Mouse (Mus musculus) gonadal fat pad, adult 2 months (tissue): ENCODE data around the gene Parm1. TPM values are rescaled to one million over a fixed set of nuclear protein-coding genes. Genes with fewer than 3 reads are reported as not detected.

Source experiments
- DNase-seq: peaks from one replicate; pipeline ENCODE4 v3.0.0-alpha.2; 2012; ENCODE audit warnings: low read depth
- polyA plus RNA-seq: library from polyadenylated mRNA; depleted of rRNA; stranded (reverse); fragments of >200 nt; gene quantifications from 2 replicates; pipeline ENCODE4 v1.2.3, GENCODE M21; 2012

The Parm1 gene
- polyA plus RNA-seq, 1 experiment, result 11.5 TPM

DNA sequence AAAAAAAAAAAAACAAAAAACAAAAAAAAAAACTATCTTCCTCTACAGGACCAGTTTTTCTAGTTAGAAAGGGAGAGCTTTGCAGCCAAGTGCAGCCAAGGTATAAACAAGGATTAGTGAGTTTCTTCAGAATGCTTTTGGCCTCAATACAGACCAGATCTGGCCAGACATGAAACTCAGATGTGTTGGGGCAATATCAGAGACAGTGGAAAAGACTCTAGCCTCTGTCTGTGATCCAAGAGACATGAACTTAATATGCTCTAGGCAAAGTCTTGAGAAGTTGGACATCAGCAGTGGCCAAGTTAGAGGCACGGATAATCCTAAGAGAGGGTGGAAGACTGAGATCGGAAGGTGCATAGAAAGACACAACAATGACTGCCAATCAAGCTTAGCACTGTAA, 56.8 kb downstream of the Parm1 start:
- DNase-seq, result peak; percentile 98

GRCm38 (mm10) chr5:91578924-91579323, 61.5 kb downstream of the Parm1 start:
- DNase-seq, result no peak

DNA sequence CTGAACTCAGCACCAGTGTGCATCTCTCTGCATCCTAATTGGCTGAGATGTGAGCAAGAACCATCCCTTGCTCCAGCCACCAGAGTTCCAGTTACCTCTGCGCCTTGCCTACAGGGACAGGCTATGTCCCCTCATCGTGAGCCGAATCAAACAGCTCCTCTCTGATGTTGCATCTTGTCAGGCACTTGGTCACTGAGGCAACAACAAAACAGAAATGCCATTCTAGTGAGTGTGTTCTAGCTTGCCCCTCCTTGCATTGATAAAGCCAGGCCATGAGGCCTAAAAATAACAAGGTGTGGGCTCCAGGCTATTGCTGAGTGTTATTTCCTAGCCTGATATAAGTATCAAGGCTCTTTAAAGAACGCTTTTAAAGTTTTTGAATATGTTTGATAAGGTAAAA, 64.4 kb downstream of the Parm1 start:
- DNase-seq, result no peak

GRCm38 (mm10) chr5:91586206-91586605, 68.8 kb downstream of the Parm1 start:
- DNase-seq, result no peak

GRCm38 (mm10) chr5:91594083-91594482, 76.7 kb downstream of the Parm1 start:
- no peak for DNase-seq

GRCm38 (mm10) chr5:91597216-91597615, 79.8 kb downstream of the Parm1 start:
- no peak for DNase-seq

- no peak for DNase-seq
Measured at GRCm38 (mm10) chr5:91599801-91600200, 82.4 kb downstream of the Parm1 start.

GRCm38 (mm10) chr5:91603347-91603746, 85.9 kb downstream of the Parm1 start:
- no peak for DNase-seq

DNA sequence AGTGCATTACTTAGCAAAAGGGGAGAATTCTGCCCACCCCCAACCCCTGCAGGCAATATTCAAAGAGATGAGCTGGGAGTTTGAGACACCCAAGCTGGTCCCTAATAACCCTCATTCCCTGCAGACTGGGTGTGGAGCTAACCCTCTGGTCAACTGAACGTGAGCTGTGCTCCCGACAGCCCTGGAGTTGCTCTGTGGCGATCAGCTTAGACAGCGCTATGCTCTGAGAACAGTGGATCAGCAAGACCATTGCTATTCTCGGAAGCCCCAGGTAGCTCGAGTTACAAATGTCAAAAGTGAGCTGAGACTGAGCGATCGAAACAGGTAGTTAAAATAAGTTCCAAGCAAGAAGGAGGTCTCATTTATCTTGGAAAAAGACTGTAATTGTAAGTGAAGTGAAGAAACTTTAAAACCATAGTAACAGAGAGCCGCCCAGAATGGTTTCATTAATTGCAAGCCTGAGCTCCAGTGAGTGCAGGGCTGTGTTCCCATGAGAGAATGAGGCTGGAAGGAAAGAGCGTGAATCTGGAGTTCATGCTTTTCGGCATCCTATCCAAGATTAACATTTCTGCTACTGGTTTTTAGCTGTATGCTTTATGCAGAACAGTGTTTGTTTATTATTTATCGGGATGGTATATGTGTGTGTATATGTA, 86.5 kb downstream of the Parm1 start:
- no peak for DNase-seq

- DNase-seq, result no peak
Measured at GRCm38 (mm10) chr5:91607234-91607633, 89.8 kb downstream of the Parm1 start.

- DNase-seq, result no peak
Measured at GRCm38 (mm10) chr5:91607841-91608240, 90.4 kb downstream of the Parm1 start.

GRCm38 (mm10) chr5:91609041-91609440, 91.6 kb downstream of the Parm1 start:
- DNase-seq, result no peak

DNA sequence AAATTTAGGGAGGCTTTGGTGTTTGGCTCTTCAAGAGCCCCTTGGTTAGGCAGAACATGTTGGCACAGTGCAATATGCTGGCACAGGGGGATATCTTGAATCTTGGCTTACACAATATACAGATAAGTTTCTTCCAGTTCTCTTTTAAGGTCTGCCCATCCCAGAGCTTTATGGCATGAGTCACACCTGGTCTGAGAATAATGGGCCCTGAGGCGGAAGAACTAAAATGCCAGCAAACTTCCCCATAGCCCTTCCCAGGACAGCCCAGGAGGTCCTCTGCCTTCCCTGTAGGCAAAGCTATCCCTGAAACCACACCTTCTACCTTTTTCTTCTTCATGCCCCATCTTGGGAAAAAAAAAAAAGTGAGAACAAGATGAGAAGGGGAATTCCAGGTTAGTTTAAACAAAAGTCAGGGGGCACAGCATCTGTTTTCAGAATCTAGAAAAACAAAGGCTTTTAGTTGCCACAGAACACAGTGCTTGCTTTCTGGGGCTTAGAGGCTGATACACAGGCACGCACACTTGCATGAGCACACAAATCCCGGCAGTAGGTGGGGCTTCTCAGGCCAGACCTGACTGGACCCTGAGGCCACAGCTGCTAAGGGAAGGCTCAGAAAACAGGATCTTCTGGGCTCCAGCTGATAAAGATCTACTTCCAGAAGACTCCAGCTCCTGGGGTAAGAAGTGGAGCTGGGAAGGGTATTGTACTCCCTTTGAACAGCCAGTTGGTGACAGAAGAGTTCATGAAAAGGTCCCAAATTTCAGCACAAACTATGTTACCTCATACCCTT, 92.3 kb downstream of the Parm1 start:
- peak; percentile 85 for DNase-seq

DNA sequence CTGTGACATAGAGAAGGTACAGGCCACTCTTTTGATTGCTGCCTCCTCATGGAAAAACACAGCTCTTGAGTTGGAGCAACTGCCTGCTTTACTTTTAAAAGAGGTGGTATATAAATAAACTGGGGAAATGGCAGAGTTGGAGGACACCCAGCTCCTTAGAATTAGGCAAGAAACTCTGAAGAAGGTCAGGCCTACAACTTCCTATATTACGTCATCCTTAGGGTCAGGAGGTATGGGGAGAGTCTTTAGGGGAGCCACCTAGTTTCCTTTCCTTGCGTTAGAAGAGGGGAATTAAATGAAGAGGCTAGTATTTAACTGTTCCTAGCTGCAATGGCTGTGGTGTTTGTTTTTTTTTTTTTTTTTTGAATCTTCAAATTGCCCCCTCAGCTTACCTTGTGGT, 93.1 kb downstream of the Parm1 start:
- no peak for DNase-seq

DNA sequence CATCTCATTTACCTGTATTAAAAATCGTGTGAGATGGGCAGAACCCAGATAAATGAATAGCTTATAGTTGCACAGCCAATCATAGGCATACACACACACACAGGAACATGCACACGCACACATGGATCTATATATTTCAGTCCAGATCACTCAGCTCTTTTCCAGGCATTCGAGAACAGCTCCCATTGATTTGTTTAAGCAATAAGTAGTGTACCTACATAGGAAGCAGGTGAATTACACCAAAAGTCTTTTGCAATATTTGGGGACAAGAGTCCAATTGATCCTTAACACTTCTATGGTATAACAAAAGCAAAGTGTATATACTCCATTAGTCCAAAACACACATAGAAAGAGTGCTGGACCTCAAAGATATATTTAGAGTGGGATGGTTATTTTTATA, 94.2 kb downstream of the Parm1 start:
- DNase-seq, result no peak

DNA sequence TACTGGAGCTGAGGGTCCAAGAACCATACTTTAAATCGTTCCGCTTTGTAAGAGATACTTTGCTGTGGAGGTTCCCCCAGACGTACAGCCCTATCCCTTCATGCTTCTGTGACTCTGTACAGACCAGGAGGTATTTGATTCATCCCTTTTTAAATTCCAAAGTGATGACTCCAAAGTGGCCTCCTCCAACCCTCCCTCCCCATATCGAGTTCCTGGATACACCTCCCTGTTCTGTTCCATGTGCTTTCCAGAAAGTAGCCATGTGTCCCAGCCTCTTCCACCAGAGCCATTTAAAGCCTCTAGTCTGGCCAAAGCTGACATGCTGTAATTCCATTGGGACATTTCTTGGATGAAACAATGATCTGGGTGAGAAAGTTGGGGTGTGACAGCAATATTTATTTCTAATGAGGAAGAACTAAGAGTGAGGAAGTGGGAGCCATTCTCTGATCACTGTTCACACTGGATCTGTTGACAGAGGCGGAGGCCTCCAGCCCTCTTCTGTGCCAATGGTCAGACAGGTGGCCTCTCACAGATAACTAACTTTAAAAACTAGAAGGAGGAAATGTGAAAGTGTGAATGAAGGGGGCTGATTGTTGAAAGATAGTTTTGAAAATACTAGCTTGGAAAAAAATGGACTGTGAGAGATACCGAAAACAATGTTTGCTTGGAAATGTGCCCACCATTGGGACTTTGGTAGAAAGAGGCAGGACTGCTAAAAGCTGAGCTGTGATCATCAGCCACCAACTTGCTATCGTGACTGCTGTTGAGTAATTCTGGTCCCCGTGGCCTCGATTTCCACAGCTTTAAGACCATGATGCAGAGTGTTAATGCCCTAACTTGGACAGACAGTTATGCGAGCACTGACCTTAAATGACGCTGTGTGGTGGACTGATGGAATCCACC, 100.2 kb downstream of the Parm1 start:
- DNase-seq, result no peak

GRCm38 (mm10) chr5:91618661-91619173, 101.3 kb downstream of the Parm1 start:
- no peak for DNase-seq

- DNase-seq, result peak; percentile 84
Measured at GRCm38 (mm10) chr5:91621197-91621596, 103.8 kb downstream of the Parm1 start.

GRCm38 (mm10) chr5:91626823-91627222, 109.4 kb downstream of the Parm1 start:
- no peak for DNase-seq

- peak; percentile 73 for DNase-seq
Measured at GRCm38 (mm10) chr5:91629472-91629871, 112.1 kb downstream of the Parm1 start.

DNA sequence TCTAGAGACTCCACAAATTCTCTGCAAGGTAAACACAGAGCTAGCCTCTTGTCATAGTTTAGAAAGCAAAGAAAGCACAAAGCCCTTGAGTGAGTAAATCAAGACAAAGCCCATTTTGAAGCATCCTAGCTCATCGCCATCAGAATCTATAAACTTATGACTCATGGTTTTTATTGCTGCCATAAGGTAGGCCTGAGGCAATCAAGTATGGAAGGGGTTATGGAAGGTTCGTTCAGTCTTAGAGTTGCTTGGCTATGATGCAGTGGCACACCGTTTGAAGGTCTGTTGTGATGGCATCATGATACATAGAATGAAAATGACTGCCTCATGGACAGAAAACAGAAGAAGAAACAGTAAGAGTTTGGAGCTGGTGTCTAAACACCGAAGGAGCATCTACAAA, 133.9 kb downstream of the Parm1 start:
- no peak for DNase-seq
